Mouse (Mus musculus) cerebellum, adult 2 months (tissue): ENCODE results near the gene Hfe.

Experiments
- CTCF ChIP-seq: fragments of 200-500 bp; IDR thresholded peaks from 2 replicates; pipeline ENCODE4 v1.5.1; 2011; ENCODE audit warnings: low read depth, mild to moderate bottlenecking, control low read depth, low read length, moderate library complexity, borderline replicate concordance; ENCODE audit not compliant: insufficient read depth
- POLR2A ChIP-seq: fragments of 200-500 bp; IDR thresholded peaks from 2 replicates; pipeline ENCODE4 v1.6.1; 2011; ENCODE audit warnings: low read length, control low read depth, borderline replicate concordance; ENCODE audit not compliant: insufficient read depth

DNA sequence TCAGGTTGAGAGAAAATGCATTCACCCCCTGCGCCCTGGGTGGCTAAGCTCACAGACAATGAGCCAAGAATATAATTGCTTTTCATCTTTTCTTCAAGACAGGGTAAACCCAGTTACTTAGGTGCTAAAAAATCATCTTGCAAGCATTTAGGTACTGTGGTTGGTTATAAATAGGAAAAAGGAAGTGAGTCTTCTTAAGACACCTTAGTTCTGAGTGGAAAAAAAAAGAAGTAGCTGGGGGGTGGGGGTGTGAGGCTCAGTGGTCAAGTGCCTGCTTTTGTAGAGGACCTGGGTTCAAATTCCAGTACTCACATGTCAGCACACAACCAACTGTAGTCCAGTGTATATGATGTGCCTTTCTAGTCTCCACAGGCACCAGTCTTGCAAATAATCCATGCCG lies 21.7 kb downstream of the Hfe start:
- TF ChIP-seq POLR2A = no peak
- no peak for TF ChIP-seq CTCF
